13 mouse cellular contexts compared by ENCODE assay signal in genomic region chr13:70784126-70784525, GRCm38 (mm10). TPM values are rescaled to one million over a fixed set of nuclear protein-coding genes. Genes with fewer than 3 reads are reported as not detected.
DNase-seq lines count a peak whose midpoint lies in the region; ATAC-seq and TF ChIP-seq lines count a peak whose summit lies in the region.
"Had no signal": no experiment of that assay in that cellular context is flagged by ENCODE, and none has a peak within 500 bp of the region (broad histone marks: within the 10 kb centered on the region; RNA-seq: fewer than 3 reads in every experiment).

No protein-coding gene starts in this region.

- no peak for TF ChIP-seq EP300 in CH12.LX (IDR thresholded peaks at IDR 0.05; ENCODE audit: low read length)

- H3K4me1 ChIP-seq in intestine, postnatal 0 days (replicated peaks; ENCODE audit: control insufficient read depth, insufficient read depth, low read length), result no peaks in the 10 kb centered on the region
- H3K4me1 ChIP-seq in intestine, embryonic 16.5 days (ENCODE audit: control insufficient read depth, insufficient read depth, low read length), result peaks cover 2% of the 10 kb centered on the region; the same call in 1 of the 2 replicates
- no peaks in the 10 kb centered on the region for H3K4me1 ChIP-seq in CH12.LX (ENCODE audit: control insufficient read depth in 1 of 2, insufficient read depth in 2 of 2)
- H3K4me1 ChIP-seq: megakaryocyte, embryonic 14.5 days had no signal

- in situ Hi-C loops in CH12.LX (cut with MboI; ENCODE audit: low pct_ligation_motif_present, low pct_unique_long_range_greater_than_20kb, low sequenced_read_pairs), result no loop called here

- no peak overlapping the region for H3K9ac ChIP-seq in intestine, postnatal 0 days (ENCODE audit: low read depth, low read length)
- H3K9ac ChIP-seq in intestine, embryonic 16.5 days (ENCODE audit: low read depth, low read length), result no peak overlapping the region
- no peak overlapping the region for H3K9ac ChIP-seq in CH12.LX (ENCODE audit: insufficient read depth, low read depth)
- H3K9ac ChIP-seq: hindbrain, embryonic 12.5 days; liver, embryonic 14.5 days had no signal

- H3K9me3 ChIP-seq in intestine, postnatal 0 days (ENCODE audit: control insufficient read depth), result no peaks in the 10 kb centered on the region
- no peaks in the 10 kb centered on the region for H3K9me3 ChIP-seq in intestine, embryonic 16.5 days (ENCODE audit: control insufficient read depth, low read length)
- H3K9me3 ChIP-seq in CH12.LX (replicated peaks; ENCODE audit: low read length), result no peaks in the 10 kb centered on the region
- H3K9me3 ChIP-seq: hindbrain, embryonic 12.5 days had no signal

- no peaks in the 10 kb centered on the region for H3K27me3 ChIP-seq in intestine, postnatal 0 days (replicated peaks; ENCODE audit: control insufficient read depth, insufficient read depth, low read length)
- H3K27me3 ChIP-seq in intestine, embryonic 16.5 days (replicated peaks; ENCODE audit: control insufficient read depth, insufficient read depth, low read length), result no peaks in the 10 kb centered on the region
- no peaks in the 10 kb centered on the region for H3K27me3 ChIP-seq in CH12.LX (replicated peaks)
- H3K27me3 ChIP-seq: hindbrain, embryonic 12.5 days; megakaryocyte, embryonic 14.5 days had no signal

- dilution Hi-C loops in CH12.LX (cut with MboI; ENCODE audit: extremely low pct_ligation_motif_present, extremely low pct_unique_long_range_greater_than_20kb, low sequenced_read_pairs), result no loop called here

- TF ChIP-seq CTCF in intestine, postnatal 0 days (IDR thresholded peaks at IDR 0.05; ENCODE audit: low read depth), result peak; percentile 50
- peak in 1 of 2 experiments; percentile 31; a peak in 2 of 4 replicates for TF ChIP-seq CTCF in CH12.LX (conservative IDR thresholded peaks at IDR 0.05 in 1 of 2, IDR thresholded peaks at IDR 0.05 in 1 of 2; ENCODE audit: low read depth in 2 of 2, low read length in 2 of 2)

- no peak overlapping the region for H3K4me2 ChIP-seq in intestine, postnatal 0 days (replicated peaks; ENCODE audit: low read depth)
- H3K4me2 ChIP-seq in intestine, embryonic 16.5 days (ENCODE audit: low read depth, low read length), result no peak overlapping the region
- H3K4me2 ChIP-seq in CH12.LX (ENCODE audit: insufficient read depth, low read depth, poor library complexity, severe bottlenecking), result no peak overlapping the region
- H3K4me2 ChIP-seq: hindbrain, embryonic 12.5 days had no signal

- no peak for TF ChIP-seq RAD21 in CH12.LX (IDR thresholded peaks at IDR 0.05; ENCODE audit: low read depth, low read length)

- H3K4me3 ChIP-seq in intestine, postnatal 0 days (ENCODE audit: low read depth, low read length), result no peak overlapping the region
- H3K4me3 ChIP-seq in intestine, embryonic 16.5 days (ENCODE audit: low read length), result no peak overlapping the region
- H3K4me3 ChIP-seq in CH12.LX (replicated peaks in 1 of 3; ENCODE audit: low read depth in 2 of 3, low read length in 2 of 3, poor library complexity in 1 of 3), result no peak overlapping the region
- H3K4me3 ChIP-seq: hindbrain, embryonic 12.5 days; megakaryocyte, embryonic 14.5 days had no signal

- H3K79me2 ChIP-seq in CH12.LX (replicated peaks; ENCODE audit: control insufficient read depth, extremely low read depth, insufficient read depth, poor library complexity, severe bottlenecking), result no peaks in the 10 kb centered on the region

- ATAC-seq in intestine, postnatal 0 days, result no peak
- ATAC-seq in intestine, embryonic 16.5 days, result no peak
- no peak for ATAC-seq in erythroblast, adult 5-6 weeks (replicated peaks; ENCODE audit: low FRiP score, poor library complexity, severe bottlenecking)

- WGBS in intestine, postnatal 0 days, result 69% methylated on average over 5 of the region's 5 CpGs
- WGBS in intestine, embryonic 16.5 days, result 59% methylated on average over 5 of the region's 5 CpGs

- no peak for TF ChIP-seq POLR2A in CH12.LX (IDR thresholded peaks at IDR 0.05; ENCODE audit: low read depth, low read length)

- H3K27ac ChIP-seq in intestine, postnatal 0 days (ENCODE audit: low read depth, low read length), result no peak overlapping the region
- no peak overlapping the region for H3K27ac ChIP-seq in intestine, embryonic 16.5 days (ENCODE audit: low read length)
- H3K27ac ChIP-seq in CH12.LX (ENCODE audit: insufficient read depth, low read depth), result no peak overlapping the region
- H3K27ac ChIP-seq: hindbrain, embryonic 12.5 days; liver, embryonic 14.5 days had no signal

- peak; percentile 12 for DNase-seq in embryo, embryonic 11 days
- DNase-seq in embryo, embryonic 10 days (ENCODE audit: low spot score), result no peak
- DNase-seq in CH12.LX (ENCODE audit: extremely low read depth), result no peak
- DNase-seq in cerebellum, adult 18-20 months, result peak; percentile 38 to 45
- no peak for DNase-seq in urinary bladder, postnatal 4 days (ENCODE audit: low spot score in 2 of 2)
- DNase-seq: kidney, postnatal 14 days; thymus, postnatal 4 days had no signal

- no peaks in the 10 kb centered on the region for H3K36me3 ChIP-seq in intestine, postnatal 0 days (ENCODE audit: control insufficient read depth, insufficient read depth)
- no peaks in the 10 kb centered on the region for H3K36me3 ChIP-seq in intestine, embryonic 16.5 days (ENCODE audit: control insufficient read depth, insufficient read depth, low read length)
- H3K36me3 ChIP-seq in CH12.LX (replicated peaks in 1 of 2; ENCODE audit: control insufficient read depth in 1 of 2, insufficient read depth in 1 of 2, low read length in 1 of 2), result no peaks in the 10 kb centered on the region
- H3K36me3 ChIP-seq: hindbrain, embryonic 12.5 days had no signal

TF ChIP-seq in CH12.LX, 34 proteins besides CTCF, POLR2A, EP300 and RAD21:
- TF ChIP-seq SMC3 (IDR thresholded peaks at IDR 0.05; ENCODE audit: low read depth, low read length) (peak; percentile 15; the same call in 1 of the 2 replicates), ETS1 (conservative IDR thresholded peaks at IDR 0.05; ENCODE audit: low read depth, low read length) (no peak)

RNA-seq across cellular contexts. Expression of gene Adamts16, which starts 57.5 kb away (rescaled TPM):
- polyA plus RNA-seq in intestine, postnatal 0 days (2015; fragmentation: Nextera tagmentation; extraction: Ambion mirVana), result 0.07 and 0.20 TPM in 2 replicates
- polyA plus RNA-seq in intestine, embryonic 16.5 days (2015; fragmentation: Nextera tagmentation; extraction: Ambion mirVana), result 1.2 and 1.4 TPM in 2 replicates
- total RNA-seq in CH12.LX (2012; rRNA removed) (not detected in 2 replicates), CH12.LX (2014; rRNA removed) (not detected in 2 replicates)
- polyA plus RNA-seq in CH12.LX (2012; ENCODE audit: insufficient read length, low read depth), result not detected in 2 replicates
- not detected in 2 replicates for total RNA-seq in erythroblast, adult 5-6 weeks (2015; ENCODE audit: low replicate concordance)
- total RNA-seq in erythroblast, adult 5-6 weeks (2017; ENCODE audit: low replicate concordance), result not detected in 2 replicates

Comparison
In these comparisons a context has a peak if more than half of its experiments do, and no peak if none do; other contexts are left out.
1. DNase-seq: peak in embryo, embryonic 11 days (single experiment) and cerebellum, adult 18-20 months (2 of 2); none in embryo, embryonic 10 days (single experiment), CH12.LX (single experiment) and urinary bladder, postnatal 4 days (0 of 2).